Mouse (Mus musculus): ENCODE results near the gene Gm21958.

DNA sequence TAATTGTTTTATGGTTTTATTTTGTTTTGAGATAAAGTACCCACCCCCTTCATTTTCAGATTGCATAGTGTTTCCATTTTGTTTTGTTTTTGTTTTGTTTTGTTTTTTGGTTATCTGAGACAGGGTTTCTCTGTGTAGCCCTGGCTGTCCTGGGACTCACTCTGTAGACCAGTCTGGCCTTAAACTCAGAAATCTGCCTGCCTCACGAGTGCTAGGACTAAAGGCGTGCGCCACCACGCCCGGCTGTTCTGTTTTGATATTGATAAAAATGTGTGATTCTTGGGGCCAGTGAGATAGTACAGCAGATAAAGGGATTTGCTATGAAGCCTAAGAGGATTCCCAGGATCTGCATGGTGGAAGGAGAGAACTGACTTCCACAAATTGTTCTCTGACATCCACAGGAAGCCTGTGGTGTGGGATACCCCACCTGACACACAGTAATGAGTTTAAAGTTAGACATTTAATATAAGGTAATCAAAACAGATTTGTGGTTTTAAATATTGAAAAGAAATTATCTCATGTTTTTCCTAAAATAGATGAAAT is 14.3 kb downstream of the Gm21958 start:
- TF ChIP-seq CTCF (IDR thresholded peaks at IDR 0.05; ENCODE audit: low read depth, low read length) (no peak), POLR2A (IDR thresholded peaks at IDR 0.05; ENCODE audit: extremely low read depth, insufficient read depth, low read length) (no peak)

All from liver, adult 2 months (tissue).